Mouse (Mus musculus) hindbrain, embryonic 15.5 days (tissue): ENCODE measurements around the gene Ms4a5. TPM values are rescaled to one million over a fixed set of nuclear protein-coding genes. Genes with fewer than 3 reads are reported as not detected.
A peak's percentile ranks its signal among the peaks of the same experiment; 100 is the strongest.
"Not testable (repeated sequence)": the region's sequence is repeated elsewhere in the genome, so short reads cannot be mapped to it uniquely, and the experiment has no call there.

Experiments
- ATAC-seq: fragments of 200-750 bp; cut with Nextera tagmentation; 2 replicates; pipeline ENCODE4 v1.8.0; 2017; ENCODE audit warnings: low read depth, moderate number of reproducible peaks, moderate TSS enrichment; ENCODE audit not compliant: low FRiP score
- H3K27ac ChIP-seq: fragments of 300-500 bp; sonication (generic); replicated peaks from 2 replicates; pipeline ENCODE4 v1.5.1; 2015; ENCODE audit warnings: mild to moderate bottlenecking, inconsistent platforms
- H3K27me3 ChIP-seq: fragments of 300-500 bp; sonication (generic); 2 replicates; pipeline ENCODE4 v1.6.1; 2015; ENCODE audit warnings: control low read depth, inconsistent platforms
- H3K36me3 ChIP-seq: fragments of 300-500 bp; sonication (generic); 2 replicates; pipeline ENCODE4 v1.6.1; 2015; ENCODE audit warnings: control low read depth, inconsistent platforms
- H3K4me1 ChIP-seq: fragments of 300-500 bp; sonication (generic); replicated peaks from 2 replicates; pipeline ENCODE4 v1.6.1; 2015; ENCODE audit warnings: control low read depth, inconsistent platforms
- H3K4me2 ChIP-seq: fragments of 300-500 bp; sonication (generic); 2 replicates; pipeline ENCODE4 v1.6.1; 2015; ENCODE audit warnings: moderate library complexity, mild to moderate bottlenecking, inconsistent platforms
- H3K4me3 ChIP-seq: fragments of 300-500 bp; sonication (generic); 2 replicates; pipeline ENCODE4 v1.5.1; 2015; ENCODE audit warnings: mild to moderate bottlenecking, inconsistent platforms
- H3K9ac ChIP-seq: fragments of 300-500 bp; sonication (generic); 2 replicates; pipeline ENCODE4 v1.6.1; 2015; ENCODE audit warnings: inconsistent platforms
- H3K9me3 ChIP-seq: fragments of 300-500 bp; sonication (generic); 2 replicates; pipeline ENCODE4 v1.6.1; 2016; ENCODE audit warnings: control low read depth, inconsistent platforms
- WGBS: fragments of 180-500 bp; shearing (Covaris S2); methylation state at CpG from one replicate; pipeline ENCODE4 v1.1.7; 2015; 5-methylcytosine and 5-hydroxymethylcytosine counted together
- polyA plus RNA-seq: library from polyadenylated mRNA; unstranded; fragments of >200 nt; fragmentation: Nextera tagmentation; extraction: Ambion mirVana; gene quantifications from 2 replicates; pipeline ENCODE4 v1.2.1, GENCODE M21; 2015

Gene Ms4a5
- polyA plus RNA-seq, 1 experiment from 2014 or later, result not detected

DNA sequence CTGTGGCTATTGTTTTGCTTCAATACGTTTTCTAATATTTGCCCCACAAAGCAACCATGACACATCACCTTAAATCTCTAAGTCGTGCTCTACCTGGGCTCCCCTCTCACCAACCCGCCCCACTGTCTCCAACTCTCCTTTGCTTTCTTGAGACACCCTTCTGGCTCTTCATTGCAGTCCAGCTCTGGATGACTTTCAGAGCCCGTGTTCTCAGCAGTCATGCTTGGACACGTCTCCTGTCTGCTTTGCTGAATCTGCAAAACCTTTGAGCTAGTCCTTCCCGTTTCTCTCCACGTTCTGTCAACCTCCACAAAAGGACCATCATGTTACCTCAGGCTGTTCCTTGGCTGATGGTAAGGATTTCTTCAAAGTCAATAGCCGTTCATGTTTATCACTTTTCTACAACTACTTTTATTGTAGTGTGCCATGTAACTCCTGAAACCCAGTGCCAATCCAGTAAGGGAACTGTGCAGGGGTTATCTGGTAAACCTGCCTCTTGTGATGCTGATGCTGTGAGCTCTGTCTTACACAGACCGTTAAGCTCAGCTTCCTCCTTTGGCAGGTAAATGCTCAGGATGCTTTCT is 19.0 kb downstream of the Ms4a5 start:
- ATAC-seq, result no peak
- no peak overlapping the region for H3K27ac ChIP-seq
- no peaks in the 10 kb centered on the region for H3K4me1 ChIP-seq
- no peak overlapping the region for H3K4me3 ChIP-seq
- no peaks in the 10 kb centered on the region for H3K36me3 ChIP-seq
- H3K4me2 ChIP-seq, result no peak overlapping the region
- no peaks in the 10 kb centered on the region for H3K9me3 ChIP-seq
- WGBS, result 83% methylated on average over 9 of the region's 9 CpGs
- no peak overlapping the region for H3K9ac ChIP-seq
- H3K27me3 ChIP-seq, result no peaks in the 10 kb centered on the region

- H3K27me3 ChIP-seq, result no peaks in the 10 kb centered on the region
- no peak overlapping the region for H3K9ac ChIP-seq
- ATAC-seq, result no peak
- no peaks in the 10 kb centered on the region for H3K9me3 ChIP-seq
- no peaks in the 10 kb centered on the region for H3K4me1 ChIP-seq
- no peak overlapping the region for H3K4me2 ChIP-seq
- no peaks in the 10 kb centered on the region for H3K36me3 ChIP-seq
- WGBS, result 87% methylated on average over 3 of the region's 3 CpGs
- H3K4me3 ChIP-seq, result no peak overlapping the region
- H3K27ac ChIP-seq, result no peak overlapping the region
Observed at GRCm38 (mm10) chr19:11263549-11263948, 20.1 kb downstream of the Ms4a5 start.

- H3K27ac ChIP-seq, H3K9me3 ChIP-seq, H3K4me2 ChIP-seq, H3K4me3 ChIP-seq, H3K27me3 ChIP-seq, ATAC-seq, H3K36me3 ChIP-seq, H3K9ac ChIP-seq, H3K4me1 ChIP-seq: not testable (repeated sequence)
- 74% methylated on average over 4 of the region's 4 CpGs for WGBS
Observed at GRCm38 (mm10) chr19:11262932-11263331, 20.7 kb downstream of the Ms4a5 start.

DNA sequence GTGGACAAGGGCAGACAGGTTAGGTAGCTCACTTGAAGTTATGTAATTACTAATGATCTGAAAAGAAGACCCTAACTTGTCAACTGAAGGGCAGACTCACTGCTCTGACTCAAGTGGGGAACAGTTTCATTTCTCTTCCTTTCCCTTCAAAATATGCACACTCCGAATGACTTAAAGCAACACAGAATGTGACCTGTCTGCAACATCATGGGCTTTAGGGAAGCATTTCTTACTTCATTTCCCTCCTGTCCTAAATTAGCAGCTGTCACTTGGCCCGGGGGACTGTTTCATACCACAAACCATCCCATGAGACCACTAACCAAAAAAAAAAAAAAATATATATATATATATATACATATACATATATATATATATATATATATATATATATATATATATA is 22.2 kb downstream of the Ms4a5 start:
- Histone ChIP-seq H3K4me1 (no peaks in the 10 kb centered on the region), H3K4me3 (no peak overlapping the region), H3K36me3 (no peaks in the 10 kb centered on the region), H3K4me2 (no peak overlapping the region), H3K9me3 (no peaks in the 10 kb centered on the region), H3K27ac (no peak overlapping the region), H3K9ac (no peak overlapping the region), H3K27me3 (no peaks in the 10 kb centered on the region)
- 89% methylated on average over 2 of the region's 2 CpGs for WGBS
- ATAC-seq, result no peak

- no peak for ATAC-seq
- Histone ChIP-seq H3K36me3 (no peaks in the 10 kb centered on the region), H3K27ac (no peak overlapping the region), H3K4me1 (no peaks in the 10 kb centered on the region), H3K27me3 (no peaks in the 10 kb centered on the region), H3K9ac (no peak overlapping the region), H3K4me2 (no peak overlapping the region), H3K4me3 (no peak overlapping the region), H3K9me3 (no peaks in the 10 kb centered on the region)
Observed at GRCm38 (mm10) chr19:11244230-11244629, 39.4 kb downstream of the Ms4a5 start.

- H3K9ac ChIP-seq, result no peak overlapping the region
- no peak overlapping the region for H3K4me2 ChIP-seq
- no peak overlapping the region for H3K4me3 ChIP-seq
- peak; percentile 85 for ATAC-seq
- no peaks in the 10 kb centered on the region for H3K4me1 ChIP-seq
- H3K9me3 ChIP-seq, result no peaks in the 10 kb centered on the region
- H3K27ac ChIP-seq, result no peak overlapping the region
- 55% methylated on average over 5 of the region's 5 CpGs for WGBS
- no peaks in the 10 kb centered on the region for H3K36me3 ChIP-seq
- no peaks in the 10 kb centered on the region for H3K27me3 ChIP-seq
Observed at GRCm38 (mm10) chr19:11242560-11242959, 41.1 kb downstream of the Ms4a5 start.

DNA sequence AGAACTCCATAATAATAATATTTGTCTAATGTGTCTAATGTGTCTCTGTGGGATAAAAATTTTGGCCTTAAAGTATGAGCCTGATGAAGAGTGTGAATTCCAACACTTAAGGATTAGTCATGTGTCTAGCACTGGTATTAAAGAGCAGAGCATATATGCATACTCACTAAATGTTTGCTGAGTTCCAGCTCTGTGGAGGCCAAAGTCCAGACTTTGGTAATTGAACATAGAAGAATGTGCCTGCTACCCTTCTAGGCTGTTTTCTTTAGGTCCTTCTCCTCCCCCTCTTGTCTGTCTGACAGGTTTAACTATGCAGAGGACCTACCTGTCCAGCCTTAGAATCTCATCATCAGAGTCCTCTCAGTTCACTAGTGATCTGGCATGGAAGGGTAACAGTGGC is 47.9 kb downstream of the Ms4a5 start:
- Histone ChIP-seq H3K4me3 (no peak overlapping the region), H3K27ac (no peak overlapping the region), H3K36me3 (no peaks in the 10 kb centered on the region), H3K9ac (no peak overlapping the region), H3K4me1 (no peaks in the 10 kb centered on the region), H3K4me2 (no peak overlapping the region), H3K27me3 (no peaks in the 10 kb centered on the region), H3K9me3 (no peaks in the 10 kb centered on the region)
- no peak for ATAC-seq

DNA sequence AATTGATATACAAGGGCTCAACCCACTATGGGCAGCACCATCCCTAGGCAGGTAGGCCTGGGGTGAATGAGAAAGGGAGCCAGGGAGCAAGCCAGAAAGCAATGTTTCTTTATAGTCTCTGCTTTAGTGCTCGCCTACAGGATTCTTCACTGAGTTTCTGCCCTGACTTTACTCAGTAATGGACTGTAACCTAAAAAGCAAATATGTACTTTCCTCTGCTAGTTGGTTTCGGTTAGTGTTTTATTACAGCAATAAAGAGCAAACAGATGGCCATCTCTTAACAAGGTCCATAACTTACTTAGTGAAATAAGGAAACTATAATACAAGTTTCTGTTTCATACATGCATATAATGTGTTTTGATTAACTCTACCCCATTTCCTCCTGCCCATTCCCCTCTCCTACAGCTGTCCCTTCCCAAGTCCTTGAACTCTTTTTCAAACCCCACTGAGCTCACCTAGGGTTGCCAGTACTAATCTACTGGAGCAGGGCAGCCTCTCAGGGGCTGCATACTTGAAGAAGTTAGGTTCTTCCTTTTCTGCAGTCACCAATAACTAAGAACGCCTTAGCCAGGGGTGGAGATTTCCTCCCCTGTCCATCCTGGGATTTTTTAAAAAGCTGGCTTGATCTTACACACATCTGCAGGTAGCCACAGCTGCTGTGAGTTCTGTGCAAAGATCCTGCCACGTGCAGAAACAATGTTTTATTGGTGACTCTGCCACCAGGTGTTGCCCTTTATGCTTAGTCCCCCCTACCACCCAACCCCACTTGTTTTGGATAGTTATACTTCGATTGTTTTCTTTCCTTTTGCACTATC is 48.5 kb downstream of the Ms4a5 start:
- WGBS, result 77% methylated on average over 5 of the region's 5 CpGs
- Histone ChIP-seq H3K27me3 (no peaks in the 10 kb centered on the region), H3K9ac (no peak overlapping the region), H3K4me3 (no peak overlapping the region), H3K4me1 (no peaks in the 10 kb centered on the region), H3K9me3 (no peaks in the 10 kb centered on the region), H3K4me2 (no peak overlapping the region), H3K36me3 (no peaks in the 10 kb centered on the region), H3K27ac (no peak overlapping the region)
- ATAC-seq, result no peak

- H3K4me1 ChIP-seq, result no peaks in the 10 kb centered on the region
- no peaks in the 10 kb centered on the region for H3K36me3 ChIP-seq
- H3K9ac ChIP-seq, result no peak overlapping the region
- no peak for ATAC-seq
- H3K27ac ChIP-seq, result no peak overlapping the region
- no peaks in the 10 kb centered on the region for H3K9me3 ChIP-seq
- no peak overlapping the region for H3K4me3 ChIP-seq
- H3K4me2 ChIP-seq, result no peak overlapping the region
- no peaks in the 10 kb centered on the region for H3K27me3 ChIP-seq
- 79% methylated on average over 5 of the region's 5 CpGs for WGBS
Observed at GRCm38 (mm10) chr19:11234244-11234643, 49.4 kb downstream of the Ms4a5 start.

GRCm38 (mm10) chr19:11232348-11232747 is 51.3 kb downstream of the Ms4a5 start, which contains the start of gene Ms4a12:
Ms4a12 (minus strand) TSS chr19:11232448.
- Histone ChIP-seq H3K4me2 (no peak within 1 kb of the TSS), H3K4me1 (no peaks in the 10 kb centered on the region), H3K27me3 (no peaks in the 10 kb centered on the region), H3K9ac (no peak within 1 kb of the TSS), H3K36me3 (no peaks in the 10 kb centered on the region), H3K27ac (no peak within 1 kb of the TSS), H3K9me3 (no peaks in the 10 kb centered on the region), H3K4me3 (no peak within 1 kb of the TSS)
- WGBS, result 78% methylated on average over 5 of the region's 5 CpGs
- no peak for ATAC-seq
